Mouse (Mus musculus) liver, embryonic 14.5 days (tissue): ENCODE data around the gene Dnah17.

ENCODE experiments used
- CTCF ChIP-seq: IDR thresholded peaks from 2 replicates; pipeline ENCODE4 v1.5.1; 2016; ENCODE audit warnings: antibody characterized with exemption, low read depth, control low read depth
- EP300 ChIP-seq: IDR thresholded peaks from 2 replicates; pipeline ENCODE4 v1.6.1; 2016; ENCODE audit warnings: antibody characterized with exemption, low read depth

GRCm38 (mm10) chr11:118068812-118069332 is 61.6 kb downstream of the Dnah17 start:
- TF ChIP-seq CTCF = no peak
- TF ChIP-seq EP300 = no peak
